Mouse (Mus musculus): Measurements from ENCODE around the gene Iqsec1.
A peak's percentile ranks its signal among the peaks of the same experiment; 100 is the strongest.

The Iqsec1 gene

GRCm38 (mm10) chr6:90953349-90953748 is 35.1 kb downstream of the Iqsec1 start:
- DNase-seq (ENCODE audit: low spot score in 2 of 2): peak; percentile 22 to 23

DNA sequence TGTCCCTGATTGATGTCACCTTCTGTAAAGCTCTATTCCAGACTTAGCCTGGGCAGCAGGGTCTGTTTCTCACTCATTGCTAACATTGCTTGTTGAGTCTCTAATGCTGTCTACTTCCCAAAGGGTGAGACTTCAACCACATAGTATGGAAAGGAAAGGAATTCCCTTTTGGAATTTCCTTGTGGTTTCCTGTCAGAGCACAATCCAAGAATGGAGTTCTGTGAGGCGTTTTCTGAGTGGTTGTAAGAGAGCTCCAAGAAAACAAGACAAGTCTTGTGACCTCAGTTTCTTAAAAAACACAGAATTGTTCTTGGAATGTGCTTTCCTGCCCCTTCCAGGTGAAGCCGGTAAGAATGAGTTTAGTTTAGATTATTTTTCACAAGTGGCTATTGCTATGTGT is 37.5 kb downstream of the Iqsec1 start:
- no peak for DNase-seq (ENCODE audit: low spot score in 2 of 2)

DNA sequence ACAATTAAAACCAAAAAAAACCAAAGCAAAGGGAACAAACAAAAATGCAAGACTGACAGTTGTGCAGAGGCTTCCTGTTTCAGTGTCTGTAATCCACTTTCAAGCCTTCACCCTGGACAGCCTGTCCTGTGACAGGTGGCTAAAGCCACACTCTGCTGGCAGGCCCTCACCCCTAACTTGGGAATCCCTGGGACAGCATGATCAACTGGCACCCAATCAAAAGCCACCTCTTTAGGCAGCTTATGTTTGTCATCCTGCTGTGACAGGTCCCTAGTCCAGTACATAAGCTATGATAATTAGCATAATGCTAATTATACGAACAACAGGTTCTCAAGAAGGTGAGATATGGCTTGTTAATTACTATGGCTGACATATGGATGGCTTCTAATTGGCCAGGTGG is 40.4 kb downstream of the Iqsec1 start:
- DNase-seq (ENCODE audit: low spot score in 2 of 2): no peak

DNA sequence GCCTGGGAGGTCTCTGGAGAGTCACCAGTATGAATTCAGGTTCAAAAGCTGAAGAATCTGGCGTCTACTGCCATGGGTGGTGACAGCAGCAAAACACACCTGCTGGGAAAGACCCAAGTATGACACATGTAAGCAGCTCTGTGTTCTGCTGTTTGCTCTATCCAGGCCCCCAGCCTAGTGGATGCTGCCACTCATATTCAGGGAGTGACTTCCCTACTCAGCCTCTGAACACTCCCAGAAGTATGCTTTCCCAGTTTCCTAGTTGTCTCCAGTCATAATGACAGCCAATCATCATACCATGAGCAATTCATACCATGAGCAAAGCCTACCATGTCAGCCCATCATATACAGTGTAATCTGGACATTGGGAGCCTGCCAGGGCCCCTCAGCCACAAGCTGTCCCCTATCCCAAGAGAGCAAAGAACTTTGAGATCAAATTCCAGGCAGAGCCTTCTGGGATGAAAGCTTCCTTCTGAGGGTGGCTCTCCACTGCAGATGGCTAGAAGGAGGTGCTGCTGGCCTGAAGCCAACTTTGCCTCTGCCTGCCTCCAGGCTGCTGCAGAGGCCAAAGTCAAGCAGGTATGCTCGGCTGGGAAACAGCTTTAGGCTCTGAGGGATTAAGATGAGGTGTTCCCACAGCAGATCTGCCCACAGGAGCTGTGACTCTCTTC is 42.8 kb downstream of the Iqsec1 start:
- peak; percentile 80 for DNase-seq (ENCODE audit: low spot score in 2 of 2)

- DNase-seq (ENCODE audit: low spot score in 2 of 2): no peak
Measured at GRCm38 (mm10) chr6:90941257-90941656, 47.2 kb downstream of the Iqsec1 start.

DNA sequence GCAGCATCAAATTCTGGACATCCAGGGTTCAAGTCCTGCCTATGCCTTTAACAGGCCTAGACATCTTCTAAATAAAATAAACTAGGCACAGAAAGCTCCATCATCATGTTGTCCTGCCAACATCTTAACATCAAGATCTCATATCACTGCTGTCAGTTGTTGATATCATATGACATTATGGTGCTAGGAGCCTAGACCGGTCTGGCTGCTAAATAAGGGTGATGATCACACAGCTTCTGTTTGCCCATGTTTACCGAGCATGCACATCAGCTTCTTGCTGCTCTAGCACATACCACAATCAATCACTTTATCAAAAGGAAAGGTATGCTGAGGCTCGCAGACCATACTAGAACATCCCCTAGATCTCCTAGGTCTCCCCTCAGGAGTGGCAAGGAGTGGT is 54.8 kb downstream of the Iqsec1 start:
- no peak for DNase-seq (ENCODE audit: low spot score in 2 of 2)

DNA sequence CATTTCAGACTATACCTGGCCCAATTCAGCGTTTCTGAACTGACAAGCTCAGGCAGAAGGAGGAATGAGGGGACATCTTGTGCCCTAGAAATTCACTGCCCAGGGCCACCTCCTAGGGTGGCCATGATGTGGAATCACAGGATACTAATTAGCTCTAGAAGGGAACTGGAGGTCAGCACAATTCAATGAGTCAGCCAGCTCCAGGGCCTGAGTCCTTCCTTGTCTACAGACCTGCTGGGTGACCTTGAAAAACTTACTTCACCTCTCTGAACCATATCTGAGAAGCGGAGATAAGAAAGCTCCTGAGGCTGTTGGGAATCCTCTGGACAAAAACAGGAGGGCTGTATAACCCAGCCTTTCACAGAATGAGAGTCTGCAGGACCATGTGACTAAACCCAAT is 59.7 kb downstream of the Iqsec1 start:
- DNase-seq (ENCODE audit: low spot score in 2 of 2): no peak

GRCm38 (mm10) chr6:90925472-90925871 is 63.0 kb downstream of the Iqsec1 start:
- DNase-seq (ENCODE audit: low spot score in 2 of 2): peak in 1 of 2 experiments; percentile 34

GRCm38 (mm10) chr6:90924796-90925195 is 63.7 kb downstream of the Iqsec1 start:
- DNase-seq (ENCODE audit: low spot score in 2 of 2): peak in 1 of 2 experiments; percentile 50

DNA sequence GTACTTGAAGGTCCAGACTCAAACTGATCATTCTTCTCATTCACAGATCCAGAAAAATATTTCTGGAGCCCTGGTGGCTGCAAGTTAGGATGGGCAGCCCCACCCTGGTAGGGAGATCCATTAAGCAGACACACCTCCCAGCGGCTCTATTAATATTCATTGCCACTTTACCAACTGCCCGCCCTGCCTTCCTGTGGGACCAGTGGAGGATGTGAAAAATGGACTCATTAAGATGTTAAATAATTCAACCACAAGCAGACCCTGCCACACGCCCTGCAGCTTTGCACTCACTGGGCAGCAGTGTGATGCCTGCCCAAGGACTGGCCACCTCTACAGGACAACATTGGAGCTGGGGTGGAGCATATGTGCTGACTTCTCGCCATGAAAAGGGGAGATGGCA is 64.1 kb downstream of the Iqsec1 start:
- DNase-seq (ENCODE audit: low spot score in 2 of 2): no peak

DNA sequence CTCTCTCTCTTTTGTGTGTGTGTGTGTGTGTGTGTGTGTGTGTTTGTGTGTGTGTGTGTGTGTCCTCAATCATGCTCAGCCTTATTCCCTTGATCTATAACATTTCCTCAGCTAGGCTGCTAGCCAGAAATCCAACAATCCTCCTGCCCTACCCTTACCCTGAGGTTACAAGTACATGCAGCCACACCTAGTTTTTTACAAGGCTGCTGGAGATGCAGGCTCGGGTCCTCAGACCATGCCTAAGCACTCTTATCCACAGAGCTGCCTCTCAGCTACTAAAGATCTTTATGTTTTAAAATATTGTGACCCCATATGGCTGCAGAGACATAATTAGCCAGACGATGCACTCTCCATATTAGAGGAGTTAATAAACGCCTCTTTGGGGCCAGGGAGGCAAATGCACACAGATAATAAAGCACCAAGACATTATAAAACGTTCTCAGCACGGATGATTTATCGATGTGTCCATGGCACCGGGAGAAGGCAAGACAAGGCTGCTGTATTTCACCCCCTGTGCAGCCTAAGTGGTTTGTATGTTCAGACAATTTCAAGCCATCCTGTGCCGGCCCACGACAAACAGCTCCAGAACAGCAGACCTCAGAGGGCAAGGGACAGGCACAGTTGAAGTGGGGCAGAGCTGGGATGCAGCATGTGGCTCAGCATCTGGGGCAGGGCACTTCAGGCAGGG is 67.1 kb downstream of the Iqsec1 start:
- DNase-seq (ENCODE audit: low spot score in 2 of 2): no peak

DNA sequence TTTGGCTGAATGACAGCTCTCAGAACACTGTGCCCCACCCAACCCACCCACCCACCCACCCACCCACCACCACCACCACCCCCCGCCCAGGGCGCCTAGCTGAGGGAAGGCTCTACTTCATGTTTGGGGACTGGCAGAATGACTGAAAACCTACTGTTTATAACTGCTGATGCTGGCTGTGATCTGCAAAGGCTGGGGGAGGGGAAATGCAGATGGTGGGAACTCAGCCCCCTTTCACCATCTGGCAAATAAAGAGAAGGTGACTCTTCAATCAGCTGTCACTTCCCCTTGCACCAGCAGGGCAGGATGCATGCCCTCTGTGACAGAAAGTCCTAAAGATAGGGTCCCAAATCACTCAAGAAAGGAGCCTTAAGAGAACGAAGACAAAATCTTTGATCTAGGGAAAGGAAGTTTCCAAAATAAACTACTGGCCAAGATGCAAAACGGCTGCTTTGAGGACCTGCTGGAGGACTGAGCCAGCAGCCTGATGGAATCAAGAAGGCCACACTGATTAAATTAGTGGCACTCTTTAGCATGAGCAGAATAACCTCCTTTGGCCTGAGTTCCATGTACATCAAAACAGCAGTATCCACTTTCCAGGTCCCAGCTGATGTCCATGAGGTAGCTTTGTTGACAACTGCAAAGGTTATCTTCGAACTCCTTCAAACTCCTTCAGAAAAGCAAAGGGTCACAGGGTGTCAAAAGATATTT is 67.8 kb downstream of the Iqsec1 start:
- no peak for DNase-seq (ENCODE audit: low spot score in 2 of 2)

- DNase-seq (ENCODE audit: low spot score in 2 of 2): no peak
Measured at GRCm38 (mm10) chr6:90919636-90920420, 68.7 kb downstream of the Iqsec1 start.

DNA sequence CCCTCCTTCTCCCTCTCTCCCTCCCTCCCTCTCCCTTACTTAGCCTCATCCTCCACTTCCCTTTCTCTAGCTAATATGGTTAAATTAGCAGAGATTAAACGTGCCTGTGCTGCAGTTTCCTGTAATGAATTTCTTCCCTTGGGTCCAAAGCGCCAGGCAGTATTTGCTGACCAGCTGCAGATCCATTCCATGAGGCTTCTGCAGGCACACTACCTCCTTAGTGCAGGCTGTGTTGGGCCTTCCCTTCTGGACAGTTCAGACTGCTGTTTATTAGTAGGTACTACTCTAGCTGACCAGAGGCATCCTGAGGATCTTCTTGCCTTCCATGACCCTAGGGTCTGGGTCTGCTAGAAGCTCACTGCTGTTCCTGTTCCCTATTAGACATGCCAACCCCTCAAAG is 72.9 kb downstream of the Iqsec1 start:
- no peak for DNase-seq (ENCODE audit: low spot score in 2 of 2)

DNA sequence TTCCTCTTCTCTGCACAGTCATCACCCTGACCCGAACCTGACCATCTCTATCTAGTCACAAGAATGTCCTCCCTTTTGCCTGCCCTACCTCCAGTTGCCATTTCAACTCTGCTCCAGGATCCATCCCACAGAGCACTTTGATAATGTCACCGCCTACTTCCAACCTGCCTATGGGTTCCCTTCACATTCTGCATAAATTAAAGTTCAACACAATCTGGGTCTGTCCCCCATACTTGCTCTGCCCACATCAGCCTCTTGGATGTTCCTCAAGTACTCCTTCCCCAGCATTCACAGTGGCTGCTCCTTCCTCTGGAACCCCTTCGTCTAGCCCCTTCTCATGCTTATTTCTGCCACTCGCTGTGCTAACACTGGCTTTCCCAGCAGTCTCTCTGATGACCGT is 74.7 kb downstream of the Iqsec1 start:
- no peak for DNase-seq (ENCODE audit: low spot score in 2 of 2)

DNA sequence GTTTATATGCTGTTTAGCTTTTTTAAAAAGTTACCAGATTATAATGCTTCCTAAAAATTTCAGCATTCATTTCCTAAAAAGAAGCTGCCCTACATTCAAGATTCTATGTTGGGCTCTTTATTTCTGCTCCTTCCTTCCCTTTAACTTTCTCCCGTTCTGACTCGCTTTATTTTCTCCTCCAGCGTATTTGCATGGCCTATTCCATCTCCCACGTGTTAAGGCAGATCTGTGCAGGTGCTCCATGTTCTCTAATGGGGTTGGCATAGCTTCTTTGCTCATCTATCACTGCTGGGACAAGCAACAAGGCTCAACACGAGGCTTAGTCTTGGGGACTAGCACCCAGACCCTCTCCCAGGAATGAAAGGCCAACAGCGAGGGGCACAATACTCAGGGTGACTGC is 75.7 kb downstream of the Iqsec1 start:
- no peak for DNase-seq (ENCODE audit: low spot score in 2 of 2)

GRCm38 (mm10) chr6:90904143-90904542 is 84.3 kb downstream of the Iqsec1 start:
- DNase-seq (ENCODE audit: low spot score in 2 of 2): no peak

GRCm38 (mm10) chr6:90900302-90900701 is 88.2 kb downstream of the Iqsec1 start:
- DNase-seq (ENCODE audit: low spot score in 2 of 2): no peak

- DNase-seq (ENCODE audit: low spot score in 2 of 2): no peak
Measured at GRCm38 (mm10) chr6:90899266-90899665, 89.2 kb downstream of the Iqsec1 start.

- DNase-seq (ENCODE audit: low spot score in 2 of 2): no peak
Measured at GRCm38 (mm10) chr6:90898107-90898506, 90.4 kb downstream of the Iqsec1 start.

GRCm38 (mm10) chr6:90892401-90892800 is 96.1 kb downstream of the Iqsec1 start:
- DNase-seq (ENCODE audit: low spot score in 2 of 2): no peak
